Mouse (Mus musculus): Measurements from ENCODE around the gene Ndufa7. TPM values are rescaled to one million over a fixed set of nuclear protein-coding genes. Genes with fewer than 3 reads are reported as not detected.

Gene Ndufa7
- polyA plus RNA-seq, 1 experiment from 2014 or later, result 592 TPM

DNA sequence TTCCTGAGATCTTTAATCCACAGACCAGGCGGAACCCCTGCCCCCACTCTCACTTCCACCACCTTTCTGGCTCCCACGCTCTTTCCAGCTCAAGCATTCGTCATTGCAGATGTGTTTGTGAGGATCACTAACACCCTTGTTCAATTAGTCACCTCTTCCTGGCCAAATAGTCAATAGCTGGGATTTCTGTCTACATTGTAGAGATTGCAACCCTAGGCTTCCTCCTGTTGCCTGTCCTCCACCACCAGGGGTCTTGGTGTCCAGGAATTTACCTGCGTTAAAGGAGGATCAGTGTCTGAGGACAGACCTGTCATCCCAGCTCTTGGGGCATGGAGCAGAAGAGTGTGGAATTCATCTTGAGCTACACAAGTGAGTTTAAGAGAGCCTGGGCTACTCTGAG lies 42.3 kb upstream of the Ndufa7 start:
- no peak overlapping the region for H3K27ac ChIP-seq (ENCODE audit: low read length)
- peaks cover 3% of the 10 kb centered on the region; the same call in 1 of the 2 replicates for H3K36me3 ChIP-seq (ENCODE audit: control insufficient read depth, insufficient read depth, low read length)
- H3K4me1 ChIP-seq (ENCODE audit: control insufficient read depth, insufficient read depth, low read length), result peaks cover 38% of the 10 kb centered on the region
- 38% methylated on average over 4 of the region's 4 CpGs for WGBS
- no peaks in the 10 kb centered on the region for H3K9me3 ChIP-seq (ENCODE audit: control insufficient read depth, low read depth, low read length)
- H3K4me2 ChIP-seq (replicated peaks; ENCODE audit: low read depth, low read length), result peak overlapping the region; percentile 89
- no peak overlapping the region; the same call in 1 of the 2 replicates for H3K9ac ChIP-seq (replicated peaks; ENCODE audit: low read depth, low read length)
- ATAC-seq (ENCODE audit: insufficient number of reproducible peaks, insufficient read depth, low FRiP score, low read depth), result no peak
- H3K27me3 ChIP-seq (ENCODE audit: control insufficient read depth, insufficient read depth, low read length), result no peaks in the 10 kb centered on the region
- peak overlapping the region; percentile 42 for H3K4me3 ChIP-seq (ENCODE audit: low read depth, low read length)

DNA sequence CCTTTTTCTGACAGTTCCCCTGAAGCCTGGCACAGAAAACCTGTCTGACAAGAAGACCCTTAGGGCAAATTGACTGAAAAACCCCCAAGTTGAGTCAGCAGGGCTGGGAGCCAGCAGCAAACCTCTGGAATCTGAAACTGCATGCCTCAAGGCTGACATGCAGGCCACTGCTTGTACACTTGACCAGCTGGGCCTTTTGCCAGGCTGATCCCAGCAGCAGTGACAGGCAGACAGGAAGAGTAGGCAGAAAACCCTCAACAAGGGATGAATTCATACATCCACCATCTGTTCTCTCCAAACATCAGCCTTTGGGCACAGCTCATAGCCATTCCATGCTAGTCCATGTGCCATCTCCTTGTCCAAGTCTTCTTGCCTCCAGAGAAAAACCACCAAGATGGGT lies 41.0 kb upstream of the Ndufa7 start:
- ATAC-seq (ENCODE audit: insufficient number of reproducible peaks, insufficient read depth, low FRiP score, low read depth), result no peak
- Histone ChIP-seq H3K9ac (replicated peaks; ENCODE audit: low read depth, low read length) (no peak overlapping the region), H3K9me3 (ENCODE audit: control insufficient read depth, low read depth, low read length) (no peaks in the 10 kb centered on the region), H3K4me2 (replicated peaks; ENCODE audit: low read depth, low read length) (no peak overlapping the region), H3K27me3 (ENCODE audit: control insufficient read depth, insufficient read depth, low read length) (no peaks in the 10 kb centered on the region), H3K4me1 (ENCODE audit: control insufficient read depth, insufficient read depth, low read length) (peaks cover 38% of the 10 kb centered on the region), H3K4me3 (ENCODE audit: low read depth, low read length) (no peak overlapping the region), H3K27ac (ENCODE audit: low read length) (peak overlapping the region; percentile 62), H3K36me3 (ENCODE audit: control insufficient read depth, insufficient read depth, low read length) (no peaks in the 10 kb centered on the region)

DNA sequence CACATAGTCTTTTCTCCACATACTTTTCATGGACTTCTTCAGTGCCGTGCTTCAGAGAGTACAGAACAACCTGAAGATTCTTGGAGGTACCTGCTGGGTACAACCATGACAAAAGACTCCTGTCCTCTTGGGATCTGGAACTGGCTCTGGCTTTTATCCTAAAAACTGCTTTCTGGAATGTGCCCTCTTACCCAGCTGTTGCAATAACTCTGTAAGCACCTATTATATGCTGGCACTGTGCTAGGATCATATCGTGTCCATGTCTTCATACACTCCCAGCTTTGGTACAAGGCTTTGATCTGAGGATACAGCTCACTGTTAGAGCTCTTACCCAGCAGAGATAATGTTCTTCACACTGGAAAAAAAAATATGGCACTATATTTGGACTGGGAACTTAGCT lies 39.4 kb upstream of the Ndufa7 start:
- H3K27ac ChIP-seq (ENCODE audit: low read length), result no peak overlapping the region
- no peaks in the 10 kb centered on the region for H3K36me3 ChIP-seq (ENCODE audit: control insufficient read depth, insufficient read depth, low read length)
- peaks cover 27% of the 10 kb centered on the region for H3K4me1 ChIP-seq (ENCODE audit: control insufficient read depth, insufficient read depth, low read length)
- WGBS, result 89% methylated on average over 2 of the region's 2 CpGs
- H3K4me2 ChIP-seq (replicated peaks; ENCODE audit: low read depth, low read length), result no peak overlapping the region
- ATAC-seq (ENCODE audit: insufficient number of reproducible peaks, insufficient read depth, low FRiP score, low read depth), result no peak
- no peak overlapping the region for H3K4me3 ChIP-seq (ENCODE audit: low read depth, low read length)
- no peaks in the 10 kb centered on the region for H3K27me3 ChIP-seq (ENCODE audit: control insufficient read depth, insufficient read depth, low read length)
- no peaks in the 10 kb centered on the region for H3K9me3 ChIP-seq (ENCODE audit: control insufficient read depth, low read depth, low read length)
- no peak overlapping the region for H3K9ac ChIP-seq (replicated peaks; ENCODE audit: low read depth, low read length)

GRCm38 (mm10) chr17:33786375-33786774 lies 38.0 kb upstream of the Ndufa7 start:
- Histone ChIP-seq H3K9ac (replicated peaks; ENCODE audit: low read depth, low read length) (no peak overlapping the region), H3K4me3 (ENCODE audit: low read depth, low read length) (no peak overlapping the region), H3K4me1 (ENCODE audit: control insufficient read depth, insufficient read depth, low read length) (peaks cover 15% of the 10 kb centered on the region), H3K36me3 (ENCODE audit: control insufficient read depth, insufficient read depth, low read length) (no peaks in the 10 kb centered on the region), H3K27me3 (ENCODE audit: control insufficient read depth, insufficient read depth, low read length) (no peaks in the 10 kb centered on the region), H3K9me3 (ENCODE audit: control insufficient read depth, low read depth, low read length) (no peaks in the 10 kb centered on the region), H3K27ac (ENCODE audit: low read length) (no peak overlapping the region), H3K4me2 (replicated peaks; ENCODE audit: low read depth, low read length) (no peak overlapping the region)
- 86% methylated on average over 18 of the region's 18 CpGs for WGBS
- ATAC-seq (ENCODE audit: insufficient number of reproducible peaks, insufficient read depth, low FRiP score, low read depth), result no peak

GRCm38 (mm10) chr17:33788732-33789131 lies 35.6 kb upstream of the Ndufa7 start:
- no peak overlapping the region for H3K9ac ChIP-seq (replicated peaks; ENCODE audit: low read depth, low read length)
- no peak for ATAC-seq (ENCODE audit: insufficient number of reproducible peaks, insufficient read depth, low FRiP score, low read depth)

DNA sequence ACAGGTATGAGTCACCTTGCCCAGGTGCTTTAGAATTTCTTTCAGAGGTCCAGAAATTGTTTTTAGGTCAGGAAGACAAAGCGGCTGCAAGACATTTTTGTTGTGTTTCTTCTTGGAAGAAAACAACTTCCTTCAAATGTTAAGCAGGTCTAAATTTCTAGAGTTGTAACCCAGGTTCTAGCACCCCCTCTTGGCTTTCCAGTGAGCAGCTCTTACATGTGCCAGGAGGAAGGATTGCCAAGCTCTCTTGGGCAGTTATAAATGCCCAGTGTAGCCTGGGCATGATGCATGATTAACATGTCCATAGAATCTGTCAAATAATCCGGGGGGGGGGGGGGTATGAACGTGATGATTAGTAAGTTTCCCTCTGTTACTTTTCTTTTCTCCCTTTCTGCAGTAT lies 26.1 kb upstream of the Ndufa7 start:
- no peak overlapping the region for H3K27ac ChIP-seq (ENCODE audit: low read length)
- no peaks in the 10 kb centered on the region for H3K36me3 ChIP-seq (ENCODE audit: control insufficient read depth, insufficient read depth, low read length)
- no peaks in the 10 kb centered on the region for H3K4me1 ChIP-seq (ENCODE audit: control insufficient read depth, insufficient read depth, low read length)
- WGBS, result 55% methylated on average over 3 of the region's 3 CpGs
- H3K4me3 ChIP-seq (ENCODE audit: low read depth, low read length), result no peak overlapping the region
- no peaks in the 10 kb centered on the region for H3K9me3 ChIP-seq (ENCODE audit: control insufficient read depth, low read depth, low read length)
- ATAC-seq (ENCODE audit: insufficient number of reproducible peaks, insufficient read depth, low FRiP score, low read depth), result no peak
- no peaks in the 10 kb centered on the region for H3K27me3 ChIP-seq (ENCODE audit: control insufficient read depth, insufficient read depth, low read length)
- H3K4me2 ChIP-seq (replicated peaks; ENCODE audit: low read depth, low read length), result no peak overlapping the region
- no peak overlapping the region for H3K9ac ChIP-seq (replicated peaks; ENCODE audit: low read depth, low read length)

More at GRCm38 (mm10) chr17:33788732-33789131, 35.6 kb upstream of the Ndufa7 start:
- Histone ChIP-seq H3K27ac (ENCODE audit: low read length) (no peak overlapping the region), H3K4me1 (ENCODE audit: control insufficient read depth, insufficient read depth, low read length) (no peaks in the 10 kb centered on the region), H3K4me2 (replicated peaks; ENCODE audit: low read depth, low read length) (no peak overlapping the region), H3K27me3 (ENCODE audit: control insufficient read depth, insufficient read depth, low read length) (no peaks in the 10 kb centered on the region), H3K4me3 (ENCODE audit: low read depth, low read length) (no peak overlapping the region), H3K36me3 (ENCODE audit: control insufficient read depth, insufficient read depth, low read length) (no peaks in the 10 kb centered on the region), H3K9me3 (ENCODE audit: control insufficient read depth, low read depth, low read length) (no peaks in the 10 kb centered on the region)
- WGBS, result 50% methylated on average over 4 of the region's 4 CpGs

GRCm38 (mm10) chr17:33799277-33799676 lies 25.1 kb upstream of the Ndufa7 start:
- WGBS, result 46% methylated on average over 1 of the region's 1 CpGs
- Histone ChIP-seq H3K27me3 (ENCODE audit: control insufficient read depth, insufficient read depth, low read length) (no peaks in the 10 kb centered on the region), H3K36me3 (ENCODE audit: control insufficient read depth, insufficient read depth, low read length) (no peaks in the 10 kb centered on the region), H3K9ac (replicated peaks; ENCODE audit: low read depth, low read length) (no peak overlapping the region), H3K4me3 (ENCODE audit: low read depth, low read length) (no peak overlapping the region), H3K4me1 (ENCODE audit: control insufficient read depth, insufficient read depth, low read length) (no peaks in the 10 kb centered on the region), H3K27ac (ENCODE audit: low read length) (no peak overlapping the region), H3K9me3 (ENCODE audit: control insufficient read depth, low read depth, low read length) (no peaks in the 10 kb centered on the region), H3K4me2 (replicated peaks; ENCODE audit: low read depth, low read length) (no peak overlapping the region)
- ATAC-seq (ENCODE audit: insufficient number of reproducible peaks, insufficient read depth, low FRiP score, low read depth), result no peak

GRCm38 (mm10) chr17:33802221-33802620 lies 22.2 kb upstream of the Ndufa7 start:
- 0% methylated on average over 2 of the region's 2 CpGs for WGBS
- no peak overlapping the region for H3K9ac ChIP-seq (replicated peaks; ENCODE audit: low read depth, low read length)
- no peaks in the 10 kb centered on the region for H3K36me3 ChIP-seq (ENCODE audit: control insufficient read depth, insufficient read depth, low read length)
- no peak overlapping the region for H3K4me2 ChIP-seq (replicated peaks; ENCODE audit: low read depth, low read length)
- H3K4me3 ChIP-seq (ENCODE audit: low read depth, low read length), result no peak overlapping the region
- no peaks in the 10 kb centered on the region for H3K27me3 ChIP-seq (ENCODE audit: control insufficient read depth, insufficient read depth, low read length)
- H3K27ac ChIP-seq (ENCODE audit: low read length), result no peak overlapping the region
- no peaks in the 10 kb centered on the region for H3K4me1 ChIP-seq (ENCODE audit: control insufficient read depth, insufficient read depth, low read length)
- H3K9me3 ChIP-seq (ENCODE audit: control insufficient read depth, low read depth, low read length), result no peaks in the 10 kb centered on the region
- no peak for ATAC-seq (ENCODE audit: insufficient number of reproducible peaks, insufficient read depth, low FRiP score, low read depth)

GRCm38 (mm10) chr17:33804205-33804604 lies 20.2 kb upstream of the Ndufa7 start:
- Histone ChIP-seq H3K9me3 (ENCODE audit: control insufficient read depth, low read depth, low read length) (no peaks in the 10 kb centered on the region), H3K4me3 (ENCODE audit: low read depth, low read length) (no peak overlapping the region), H3K4me1 (ENCODE audit: control insufficient read depth, insufficient read depth, low read length) (no peaks in the 10 kb centered on the region), H3K36me3 (ENCODE audit: control insufficient read depth, insufficient read depth, low read length) (no peaks in the 10 kb centered on the region), H3K4me2 (replicated peaks; ENCODE audit: low read depth, low read length) (no peak overlapping the region), H3K27ac (ENCODE audit: low read length) (no peak overlapping the region), H3K9ac (replicated peaks; ENCODE audit: low read depth, low read length) (no peak overlapping the region), H3K27me3 (ENCODE audit: control insufficient read depth, insufficient read depth, low read length) (no peaks in the 10 kb centered on the region)
- ATAC-seq (ENCODE audit: insufficient number of reproducible peaks, insufficient read depth, low FRiP score, low read depth), result no peak
- WGBS, result 55% methylated on average over 4 of the region's 4 CpGs

Measured in stomach, embryonic 14.5 days (tissue).